ENCODE assay signal across 10 mouse cellular contexts in the genomic region with DNA sequence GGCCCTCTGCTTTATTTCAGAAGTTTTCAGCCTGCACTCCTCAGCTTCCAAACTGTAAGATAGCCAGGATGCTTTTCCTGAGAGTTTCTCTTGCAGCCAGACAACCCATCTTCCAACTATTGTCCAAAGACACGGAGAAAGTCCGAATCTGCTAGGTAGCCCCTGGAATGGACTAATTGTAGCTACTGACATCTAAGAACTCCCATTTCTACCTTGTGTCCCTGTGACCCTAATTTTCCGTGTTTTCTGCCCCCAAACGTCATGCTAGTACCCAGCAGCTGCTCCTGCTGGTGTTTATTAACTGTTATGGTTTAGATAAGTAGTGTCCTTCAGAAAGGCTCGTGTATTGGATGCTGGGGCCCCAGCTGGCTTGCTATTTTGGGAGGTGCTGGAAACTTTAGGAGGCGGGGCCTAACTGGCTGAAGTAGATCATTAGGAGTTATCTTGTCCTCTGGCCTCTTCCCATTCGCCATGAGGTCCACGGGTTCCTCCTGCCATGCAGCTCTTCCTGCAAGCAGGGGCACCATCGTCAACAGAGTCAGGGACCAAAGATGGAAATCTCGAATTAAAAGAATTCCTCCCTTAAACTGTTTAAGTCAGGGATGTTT. TPM values are rescaled to one million over a fixed set of nuclear protein-coding genes. Genes with fewer than 3 reads are reported as not detected.
DNase-seq lines count a peak whose midpoint lies in the region.
"Had no signal": no experiment of that assay in that cellular context is flagged by ENCODE, and none has a peak within 500 bp of the region (broad histone marks: within the 10 kb centered on the region; RNA-seq: fewer than 3 reads in every experiment).

No protein-coding gene starts in this region.

- peak; percentile 97 for DNase-seq in heart, adult 11 months
- DNase-seq in heart, postnatal 25 days (ENCODE audit: low spot score): no peak
- DNase-seq in spleen, adult 12 weeks (ENCODE audit: low spot score): peak; percentile 57
- DNase-seq in spleen, postnatal 14 days (ENCODE audit: low spot score in 2 of 2): no peak
- DNase-seq in liver: peak; percentile 93
- DNase-seq in yolk sac, embryonic 10.5 days (ENCODE audit: low spot score): peak; percentile 33
- DNase-seq in frontal cortex, postnatal 14 days (ENCODE audit: low spot score in 2 of 2): no peak
- DNase-seq in kidney, postnatal 14 days: no peak
- DNase-seq: cerebellum, adult 11-12 months; thymus, adult 18-20 months had no signal

- intact Hi-C loops in heart, postnatal 25 days (cut with DNase I): no loop called here

RNA-seq across cellular contexts. Expression of a gene that starts 19.2 kb away (rescaled TPM):
- total RNA-seq in heart, postnatal 25 days (2021): 100 to 1,000 TPM; 123 to 140 TPM

Comparison
In these comparisons a context has a peak if more than half of its experiments do, and no peak if none do; other contexts are left out.
1. DNase-seq: peak in heart, adult 11 months (single experiment), spleen, adult 12 weeks (single experiment), liver (single experiment) and yolk sac, embryonic 10.5 days (single experiment); none in heart, postnatal 25 days (single experiment), spleen, postnatal 14 days (0 of 2), frontal cortex, postnatal 14 days (0 of 2) and kidney, postnatal 14 days (single experiment).